Mouse (Mus musculus) mouse embryonic stem cell (cell line): ENCODE results near the gene Olfr766-ps1.
"Not testable (repeated sequence)": the region's sequence is repeated elsewhere in the genome, so short reads cannot be mapped to it uniquely, and the experiment has no call there.

Experiments
- in situ Hi-C, 2 experiments: fragments of 300-500 bp; cut with MboI; formaldehyde crosslinking; loops; 1 replicate in 1 of 2; 3 replicates in 1 of 2; pipeline ENCODE4 v1.14.3; 2019 to 2020; ENCODE audit warnings: low sequenced_read_pairs in 2 of 2, low pct_unique_long_range_greater_than_20kb in 1 of 2, mixed read lengths in 1 of 2; ENCODE audit not compliant: unreplicated experiment in 1 of 2

The Olfr766-ps1 gene

DNA sequence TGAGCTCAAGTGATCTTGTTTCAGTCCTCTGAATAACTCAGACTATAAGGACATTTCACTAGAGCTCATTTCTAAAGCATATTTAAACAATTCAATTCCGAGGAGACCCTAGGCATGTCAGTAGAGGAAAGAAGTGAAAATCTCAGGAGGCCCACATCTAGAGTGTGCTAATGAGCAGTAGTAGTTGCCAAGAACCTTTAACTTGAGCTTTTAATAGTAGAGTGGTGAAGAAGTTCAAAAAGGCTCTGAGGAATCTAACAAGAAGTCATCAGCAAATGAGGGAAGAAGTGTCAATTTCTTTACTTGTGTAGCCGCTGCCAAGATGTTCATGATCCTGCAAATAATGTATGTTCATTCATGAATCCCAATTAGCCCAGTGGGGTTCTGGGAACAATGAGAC, at the start of gene Olfr766-ps1:
Olfr766-ps1 (minus strand) TSS at position 101 of the 400 bp plus-strand sequence.
- in situ Hi-C loops: no loop called here

DNA sequence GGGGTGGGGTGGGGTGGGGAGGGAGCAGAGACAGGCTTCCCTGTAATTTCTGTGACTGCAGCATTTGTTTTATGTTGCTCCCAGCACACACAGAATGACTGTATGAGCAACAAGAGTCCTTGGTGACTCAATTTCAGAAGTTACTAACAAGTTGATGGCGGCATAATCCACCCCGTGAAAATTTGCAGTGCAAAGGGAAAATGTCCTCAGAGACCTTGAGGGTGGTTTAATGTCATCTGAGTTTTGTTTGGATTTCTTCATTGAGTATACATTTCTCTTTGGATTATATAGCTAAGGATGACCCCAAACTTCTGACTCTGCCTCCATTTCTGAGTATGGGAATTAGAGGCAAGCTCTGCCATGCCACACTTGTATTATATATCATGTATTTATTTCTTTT, 49.0 kb upstream of the Olfr766-ps1 start, which contains the start of gene Olfr769:
Olfr769 (minus strand) TSS at position 101 of the 400 bp plus-strand sequence.
- in situ Hi-C loops: no loop called here

DNA sequence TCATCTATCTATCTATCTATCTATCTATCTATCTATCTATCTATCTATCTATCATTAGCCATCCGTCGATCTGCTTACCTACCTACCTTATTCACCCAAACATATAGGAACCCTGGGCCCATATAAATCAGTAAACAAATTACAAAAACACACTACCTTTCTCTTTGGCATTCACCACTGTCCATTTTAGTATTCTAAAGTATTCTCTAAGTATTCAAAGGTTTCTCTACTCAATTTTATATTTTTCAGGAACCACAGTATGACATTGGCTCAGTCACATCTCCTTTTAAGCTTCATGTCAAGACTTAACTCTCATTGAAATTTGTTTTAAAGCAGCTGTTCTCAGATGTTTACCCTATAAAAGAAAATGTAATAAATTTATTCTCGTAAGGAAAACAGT, 46.4 kb upstream of the Olfr766-ps1 start:
- in situ Hi-C loops: no loop called here

DNA sequence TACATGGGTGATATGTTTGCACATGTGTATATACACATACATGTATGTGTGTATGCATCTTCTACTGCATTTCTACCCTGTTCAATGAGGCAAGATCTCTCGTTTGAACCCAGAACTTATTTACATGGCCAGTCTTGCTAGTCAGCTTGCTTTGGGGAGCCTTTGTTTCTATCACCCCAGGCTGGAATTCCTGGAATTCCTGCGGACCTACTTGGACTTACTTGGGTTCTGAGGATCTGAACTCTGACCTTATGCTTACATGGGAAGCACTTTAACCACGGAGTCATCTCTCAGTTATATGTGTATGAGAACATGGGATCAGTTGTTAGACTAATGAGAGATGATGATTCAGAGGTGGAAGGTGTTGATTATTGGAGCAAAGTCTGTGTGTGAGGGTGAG, 32.5 kb upstream of the Olfr766-ps1 start:
- in situ Hi-C loops: no loop called here

DNA sequence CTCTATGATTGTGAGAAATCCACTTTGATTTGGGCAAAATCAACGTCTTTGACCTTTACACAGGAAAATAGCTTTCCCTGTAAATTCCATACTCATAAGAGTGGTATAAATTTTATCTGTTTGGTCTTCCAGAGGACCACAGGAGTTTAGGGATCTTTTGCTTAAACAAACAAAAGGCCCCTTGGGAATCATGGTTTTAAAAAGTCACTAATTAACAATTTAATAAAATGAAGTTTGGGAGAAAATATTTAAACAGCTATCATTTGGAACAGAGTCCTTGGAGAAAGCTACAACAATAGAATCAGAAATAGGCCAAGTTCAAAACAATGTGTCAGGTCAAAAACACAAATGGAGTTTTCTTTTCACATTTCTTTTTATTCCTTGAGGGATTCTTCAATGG, 30.5 kb upstream of the Olfr766-ps1 start, which contains the start of gene Olfr768:
Olfr768 (minus strand) TSS at position 101 of the 400 bp plus-strand sequence.
- in situ Hi-C loops: no loop called here

DNA sequence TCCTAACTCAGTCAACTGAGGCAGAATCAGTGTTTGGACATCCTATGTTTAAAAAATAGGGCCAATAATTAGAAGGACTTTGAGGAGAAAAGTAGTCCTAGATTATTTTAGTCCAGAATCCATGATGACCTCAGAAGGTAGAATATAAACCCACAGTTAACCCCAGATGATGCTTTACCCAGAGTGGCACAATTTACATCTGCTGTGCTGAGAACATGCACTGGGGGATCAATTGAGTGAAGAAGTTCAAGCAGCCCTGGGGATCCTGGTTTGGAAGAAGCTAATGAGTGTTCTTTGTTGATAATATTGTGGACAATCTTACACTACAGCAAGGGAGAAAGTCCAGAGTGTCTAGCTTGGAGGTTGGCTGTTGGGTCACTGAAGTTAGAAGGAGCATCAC, 14.0 kb upstream of the Olfr766-ps1 start, which contains the start of gene Olfr767:
Olfr767 (minus strand) TSS at position 101 of the 400 bp plus-strand sequence.
- in situ Hi-C loops: not testable (repeated sequence)

DNA sequence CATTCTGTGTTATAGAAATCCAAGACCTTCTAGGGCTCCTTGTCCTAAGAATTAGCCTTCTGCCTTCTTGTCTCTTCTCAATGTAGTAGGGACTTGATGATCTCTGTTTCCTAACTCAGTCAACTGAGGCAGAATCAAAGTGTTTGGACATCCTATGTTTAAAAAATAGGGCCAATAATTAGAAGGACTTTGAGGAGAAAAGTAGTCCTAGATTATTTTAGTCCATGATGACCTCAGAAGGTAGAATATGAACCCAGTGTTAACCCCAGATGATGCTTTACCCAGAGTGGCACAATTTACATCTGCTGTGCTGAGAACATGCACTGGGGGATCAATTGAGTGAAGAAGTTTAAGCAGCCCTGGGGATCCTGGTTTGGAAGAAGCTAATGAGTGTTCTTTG, 18.9 kb downstream of the Olfr766-ps1 start, which contains the start of gene Olfr765:
Olfr765 (minus strand) TSS at position 101 of the 400 bp plus-strand sequence.
- in situ Hi-C loops: not testable (repeated sequence)

DNA sequence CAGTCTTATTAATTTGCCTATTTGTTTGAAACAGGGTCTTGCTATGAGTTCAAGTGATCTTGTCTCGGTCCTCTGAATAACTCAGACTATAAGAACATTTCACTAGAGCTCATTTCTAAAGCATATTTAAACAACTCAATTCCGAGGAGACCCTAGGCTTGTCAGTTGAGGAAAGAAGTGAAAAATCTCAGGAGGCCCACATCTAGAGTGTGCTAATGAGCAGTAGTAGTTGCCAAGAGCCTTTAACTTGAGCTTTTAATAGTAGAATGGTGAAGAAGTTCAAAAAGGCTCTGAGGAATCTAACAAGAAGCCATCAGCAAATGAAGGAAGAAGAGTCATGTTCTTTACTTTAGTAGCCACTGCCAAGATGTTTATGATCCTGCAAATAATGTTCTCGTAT, 29.0 kb downstream of the Olfr766-ps1 start, which contains the start of gene Olfr764-ps1:
Olfr764-ps1 (minus strand) TSS at position 101 of the 400 bp plus-strand sequence.
- in situ Hi-C loops: no loop called here

DNA sequence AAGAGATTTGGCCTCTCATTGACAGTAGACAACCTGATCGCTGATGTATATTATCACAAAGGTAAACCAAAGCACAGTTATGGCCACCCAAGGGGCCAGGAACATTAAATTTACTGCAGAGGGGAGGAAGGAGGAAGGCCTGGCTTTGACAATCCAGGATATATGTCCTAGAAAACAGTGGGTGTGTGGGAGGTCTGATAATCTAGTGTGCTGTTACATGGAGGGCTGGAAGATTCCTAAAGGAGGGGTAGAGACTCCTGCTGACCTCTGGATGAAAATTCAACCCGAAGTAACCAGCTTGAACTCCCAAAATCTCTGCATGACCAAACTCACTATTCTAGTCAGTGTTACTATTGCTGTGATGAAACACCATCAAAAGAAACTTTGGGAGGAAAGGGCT, 40.4 kb downstream of the Olfr766-ps1 start:
- in situ Hi-C loops: no loop called here

DNA sequence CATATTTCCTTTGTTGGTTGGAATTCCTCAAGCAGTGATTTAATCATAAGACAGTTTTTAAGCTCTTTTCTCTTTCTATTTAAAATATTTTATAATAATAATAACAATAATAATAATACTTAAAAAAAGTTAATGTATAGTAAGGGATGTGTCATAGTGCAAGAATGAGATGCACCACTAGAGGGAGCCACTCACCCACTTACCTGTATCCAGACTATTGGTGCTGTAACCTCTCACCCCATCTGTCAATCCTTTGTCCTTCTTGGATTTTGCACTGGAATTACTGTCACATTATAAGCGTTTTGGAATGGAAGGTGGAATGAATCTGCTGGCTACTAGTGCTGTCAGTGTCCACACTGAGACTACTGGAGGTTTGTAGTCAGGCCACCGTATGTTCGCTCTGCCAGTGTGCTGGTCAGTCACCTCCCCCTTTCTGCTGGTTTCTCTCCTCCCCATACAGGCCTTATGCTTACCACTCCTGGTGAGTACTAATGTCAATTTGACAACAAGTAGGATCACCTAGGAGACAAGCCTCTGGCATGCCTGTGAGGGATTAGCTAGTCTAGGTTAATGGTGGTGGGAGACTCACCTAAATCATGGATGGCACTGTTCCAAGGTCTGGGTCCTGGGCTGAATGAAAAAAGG, 42.6 kb downstream of the Olfr766-ps1 start:
- in situ Hi-C loops: no loop called here

DNA sequence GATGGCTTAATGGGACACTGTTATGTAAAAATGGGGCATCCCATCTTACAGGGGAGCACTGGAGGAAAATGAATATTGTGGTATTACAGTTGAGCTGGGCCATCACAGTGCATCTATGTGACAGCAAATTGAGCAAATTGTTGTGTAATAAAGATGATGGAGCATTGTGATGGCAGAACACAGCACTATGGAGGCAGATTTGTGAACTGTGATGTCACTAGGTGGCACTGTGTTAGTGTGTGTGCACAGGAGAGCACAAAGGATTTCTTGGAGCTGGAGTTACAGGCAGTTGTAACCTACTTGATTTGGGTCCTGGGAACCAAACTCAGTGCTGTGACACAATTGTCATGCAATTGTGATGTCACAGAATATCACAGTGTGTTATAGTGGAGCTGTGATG, 45.5 kb downstream of the Olfr766-ps1 start:
- in situ Hi-C loops: no loop called here

DNA sequence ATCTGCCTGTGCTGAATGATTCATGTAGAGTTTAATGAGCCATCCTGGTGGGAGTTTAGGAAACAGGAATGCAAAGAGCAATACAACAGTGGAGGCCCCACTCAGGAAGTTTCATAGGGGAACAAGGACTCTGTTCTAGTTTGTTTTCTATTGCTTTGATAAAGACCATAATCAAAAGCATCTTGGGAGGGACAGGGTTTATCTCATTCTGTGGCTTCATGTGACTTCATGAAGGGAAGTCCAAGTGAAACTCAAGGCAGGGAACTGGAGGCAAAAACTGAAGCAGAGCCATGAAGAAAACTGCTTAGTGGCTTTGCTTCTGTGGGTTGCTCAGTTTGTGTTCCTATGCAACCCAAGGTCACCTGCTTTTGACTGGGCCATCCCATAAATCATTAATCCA, 54.3 kb downstream of the Olfr766-ps1 start:
- in situ Hi-C loops: no loop called here
